Mouse (Mus musculus) testis, adult 2 months (tissue): ENCODE measurements around the gene Cacng7. TPM values are rescaled to one million over a fixed set of nuclear protein-coding genes. Genes with fewer than 3 reads are reported as not detected.
A peak's percentile ranks its signal among the peaks of the same experiment; 100 is the strongest.

ENCODE experiments used
- H3K27ac ChIP-seq: fragments of 200-500 bp; 2 replicates; pipeline ENCODE4 v1.5.1; 2012; ENCODE audit warnings: low read depth, low read length; ENCODE audit not compliant: control insufficient read depth, insufficient read depth
- H3K27me3 ChIP-seq: fragments of 200-500 bp; 2 replicates; pipeline ENCODE4 v1.6.1; 2012; ENCODE audit warnings: mild to moderate bottlenecking, low read length, moderate library complexity; ENCODE audit not compliant: control insufficient read depth, insufficient read depth
- H3K36me3 ChIP-seq: fragments of 200-500 bp; 2 replicates; pipeline ENCODE4 v1.6.1; 2012; ENCODE audit warnings: mild to moderate bottlenecking, low read length; ENCODE audit not compliant: control insufficient read depth, insufficient read depth
- H3K4me1 ChIP-seq: fragments of 200-500 bp; 2 replicates; pipeline ENCODE4 v1.6.1; 2012; ENCODE audit warnings: low read length; ENCODE audit not compliant: control insufficient read depth, insufficient read depth
- H3K4me3 ChIP-seq: fragments of 200-500 bp; 2 replicates; pipeline ENCODE4 v1.5.1; 2012; ENCODE audit warnings: low read depth, mild to moderate bottlenecking, low read length, moderate library complexity, mixed read lengths; ENCODE audit not compliant: control insufficient read depth
- CTCF ChIP-seq: fragments of 200-500 bp; IDR thresholded peaks from 2 replicates; pipeline ENCODE4 v1.5.1; 2012; ENCODE audit warnings: low read depth, mild to moderate bottlenecking, inconsistent platforms, low read length, moderate library complexity; ENCODE audit not compliant: control insufficient read depth, insufficient read depth, insufficient replicate concordance
- POLR2A ChIP-seq: fragments of 200-500 bp; IDR thresholded peaks from 2 replicates; pipeline ENCODE4 v1.6.1; 2012; ENCODE audit warnings: low read depth, mild to moderate bottlenecking, inconsistent platforms, low read length, moderate library complexity; ENCODE audit not compliant: control insufficient read depth
- polyA plus RNA-seq: library from polyadenylated mRNA; depleted of rRNA; stranded (reverse); fragments of >200 nt; gene quantifications from 2 replicates; pipeline ENCODE4 v1.2.3, GENCODE M21; 2012

Gene Cacng7
- polyA plus RNA-seq, 1 experiment = 1.9 TPM

- Histone ChIP-seq H3K27ac (no peak overlapping the region), H3K36me3 (no peaks in the 10 kb centered on the region), H3K4me3 (no peak overlapping the region), H3K4me1 (peaks cover 24% of the 10 kb centered on the region), H3K27me3 (peaks cover 2% of the 10 kb centered on the region; the same call in 1 of the 2 replicates)
- no peak for TF ChIP-seq CTCF
- no peak for TF ChIP-seq POLR2A
These were observed 35.6 kb downstream of the Cacng7 start for GRCm38 (mm10) chr7:3368311-3368710.

DNA sequence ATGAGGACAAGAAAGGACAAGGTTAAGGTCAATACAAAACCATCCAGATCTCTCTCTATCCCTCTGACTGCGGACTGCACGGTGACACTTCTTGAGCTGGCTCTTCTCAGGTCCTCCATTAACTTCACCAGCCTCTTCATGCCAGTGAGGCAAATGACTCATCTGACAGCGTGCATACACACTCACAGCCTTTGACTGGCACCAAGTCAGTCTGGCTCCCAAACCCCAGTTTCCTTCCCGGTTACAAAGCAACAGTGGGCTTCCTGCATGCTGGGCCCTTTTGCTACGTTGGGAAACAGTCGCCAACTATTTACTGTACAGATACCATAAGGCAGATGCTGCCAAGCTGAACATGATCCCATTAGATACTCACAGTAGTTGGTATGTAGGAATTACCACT lies 36.4 kb downstream of the Cacng7 start:
- no peak overlapping the region for H3K27ac ChIP-seq
- H3K4me1 ChIP-seq = peaks cover 24% of the 10 kb centered on the region
- no peak overlapping the region for H3K4me3 ChIP-seq
- peaks cover 2% of the 10 kb centered on the region; the same call in 1 of the 2 replicates for H3K27me3 ChIP-seq
- no peaks in the 10 kb centered on the region for H3K36me3 ChIP-seq
- no peak for TF ChIP-seq POLR2A
- no peak for TF ChIP-seq CTCF

DNA sequence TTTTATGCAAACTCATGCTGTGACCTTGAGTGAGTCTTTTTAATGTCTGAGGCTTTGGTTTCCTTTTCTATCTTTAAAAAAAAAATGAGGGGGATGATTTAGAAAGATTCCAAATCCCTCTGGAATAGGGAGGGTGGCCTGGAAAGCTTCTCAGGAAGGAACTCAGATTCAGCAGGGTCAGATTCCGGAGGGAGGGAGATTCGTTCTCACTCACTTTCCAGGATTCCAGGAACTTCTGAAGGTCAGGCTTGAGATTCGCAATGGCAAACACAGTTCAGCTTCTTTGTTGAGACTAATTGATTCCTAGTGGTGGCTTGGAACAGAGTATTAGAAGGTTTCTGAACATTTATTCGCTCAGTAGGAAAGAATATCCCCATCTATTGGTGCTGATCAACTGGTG lies 37.7 kb downstream of the Cacng7 start:
- TF ChIP-seq CTCF (no peak), POLR2A (no peak)
- peaks cover 2% of the 10 kb centered on the region; the same call in 1 of the 2 replicates for H3K27me3 ChIP-seq
- peaks cover 24% of the 10 kb centered on the region for H3K4me1 ChIP-seq
- no peak overlapping the region for H3K4me3 ChIP-seq
- no peak overlapping the region for H3K27ac ChIP-seq
- H3K36me3 ChIP-seq = no peaks in the 10 kb centered on the region

- H3K36me3 ChIP-seq = no peaks in the 10 kb centered on the region
- no peak for TF ChIP-seq CTCF
- no peak for TF ChIP-seq POLR2A
- no peaks in the 10 kb centered on the region for H3K27me3 ChIP-seq
- peaks cover 6% of the 10 kb centered on the region for H3K4me1 ChIP-seq
- no peak overlapping the region for H3K4me3 ChIP-seq
- no peak overlapping the region for H3K27ac ChIP-seq
These were observed 39.6 kb downstream of the Cacng7 start for GRCm38 (mm10) chr7:3372376-3372775.

DNA sequence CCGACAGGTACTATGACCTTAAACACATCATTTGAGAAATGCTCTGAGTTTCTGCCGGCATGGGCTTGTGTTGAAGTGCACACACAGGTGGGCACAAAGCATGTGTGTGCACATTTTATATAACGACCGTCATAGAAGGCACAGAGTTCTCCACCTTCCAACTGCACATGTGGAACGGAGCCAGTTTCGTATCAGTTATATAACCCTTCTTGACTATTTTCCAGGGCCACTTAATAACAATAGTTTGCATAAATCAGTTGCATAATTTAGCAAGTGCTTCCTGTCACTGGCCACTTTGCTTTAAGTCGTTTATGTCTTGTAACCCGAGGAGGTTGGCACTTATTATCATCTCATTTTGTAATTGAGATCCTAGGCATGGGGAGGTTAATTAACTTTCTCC lies 41.0 kb downstream of the Cacng7 start:
- H3K36me3 ChIP-seq = no peaks in the 10 kb centered on the region
- no peak overlapping the region for H3K4me3 ChIP-seq
- H3K27me3 ChIP-seq = no peaks in the 10 kb centered on the region
- H3K4me1 ChIP-seq = no peaks in the 10 kb centered on the region
- H3K27ac ChIP-seq = no peak overlapping the region
- no peak for TF ChIP-seq CTCF
- no peak for TF ChIP-seq POLR2A

DNA sequence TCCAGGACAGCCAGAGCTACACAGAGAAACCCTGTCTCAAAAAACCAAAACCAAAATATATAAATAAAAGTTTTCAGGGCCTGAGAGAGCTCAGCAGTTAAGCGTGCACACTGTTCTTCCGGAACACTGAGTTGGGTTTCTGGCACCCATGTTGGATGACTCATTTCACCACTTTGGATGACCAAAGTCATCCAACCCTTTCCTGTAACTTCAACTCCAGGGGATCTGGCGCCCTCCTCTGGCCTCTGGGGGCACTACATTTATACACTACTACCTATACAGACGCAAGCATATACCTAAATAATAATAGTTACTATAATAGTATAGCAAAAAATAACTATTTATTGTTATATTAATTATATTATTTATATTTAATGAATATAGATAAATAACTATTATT lies 44.1 kb downstream of the Cacng7 start:
- Histone ChIP-seq H3K27ac (no peak overlapping the region), H3K4me3 (no peak overlapping the region), H3K4me1 (no peaks in the 10 kb centered on the region), H3K27me3 (no peaks in the 10 kb centered on the region), H3K36me3 (no peaks in the 10 kb centered on the region)
- TF ChIP-seq POLR2A (no peak), CTCF (peak; percentile 54; the same call in 1 of the 2 replicates)

GRCm38 (mm10) chr7:3382123-3382522 lies 49.4 kb downstream of the Cacng7 start:
- Histone ChIP-seq H3K36me3 (no peaks in the 10 kb centered on the region; the same call in 1 of the 2 replicates), H3K4me1 (no peaks in the 10 kb centered on the region; the same call in 1 of the 2 replicates), H3K4me3 (no peak overlapping the region), H3K27me3 (no peaks in the 10 kb centered on the region), H3K27ac (no peak overlapping the region)
- no peak for TF ChIP-seq CTCF
- TF ChIP-seq POLR2A = no peak

DNA sequence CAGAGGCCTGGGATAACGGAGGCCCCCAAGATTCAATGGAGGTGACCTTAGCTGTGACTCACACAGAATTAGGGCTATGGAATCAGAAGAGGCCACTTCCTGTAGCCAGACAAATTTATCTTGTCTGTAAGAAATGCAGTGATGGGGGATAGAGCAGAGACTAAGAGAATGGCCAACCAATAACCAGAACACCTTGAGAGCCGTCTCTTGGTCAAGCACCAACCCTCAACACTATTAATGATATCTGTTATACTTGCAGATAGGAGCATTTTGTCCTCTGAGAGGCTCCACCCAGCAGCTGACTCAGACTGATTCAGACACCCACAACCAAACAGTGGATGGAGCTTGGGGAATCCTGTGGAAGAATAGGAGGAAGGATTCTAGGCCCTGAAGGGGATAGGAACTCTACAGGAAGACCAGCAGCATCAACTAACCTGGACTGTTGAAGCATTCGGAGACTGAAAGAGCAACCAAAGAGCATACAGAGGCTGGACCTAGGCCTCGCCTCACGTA lies 52.1 kb downstream of the Cacng7 start:
- Histone ChIP-seq H3K4me1 (peaks cover 6% of the 10 kb centered on the region), H3K27ac (no peak overlapping the region), H3K27me3 (no peaks in the 10 kb centered on the region), H3K36me3 (no peaks in the 10 kb centered on the region; the same call in 1 of the 2 replicates), H3K4me3 (no peak overlapping the region)
- TF ChIP-seq CTCF (no peak), POLR2A (no peak)
